Mouse (Mus musculus) yolk sac, embryonic 10.5 days (tissue): ENCODE measurements around the gene Gnl2.

Experiments used
- DNase-seq: peaks from one replicate; pipeline ENCODE4 v3.0.0-alpha.2; 2017; ENCODE audit warnings: low spot score

Gnl2 gene

DNA sequence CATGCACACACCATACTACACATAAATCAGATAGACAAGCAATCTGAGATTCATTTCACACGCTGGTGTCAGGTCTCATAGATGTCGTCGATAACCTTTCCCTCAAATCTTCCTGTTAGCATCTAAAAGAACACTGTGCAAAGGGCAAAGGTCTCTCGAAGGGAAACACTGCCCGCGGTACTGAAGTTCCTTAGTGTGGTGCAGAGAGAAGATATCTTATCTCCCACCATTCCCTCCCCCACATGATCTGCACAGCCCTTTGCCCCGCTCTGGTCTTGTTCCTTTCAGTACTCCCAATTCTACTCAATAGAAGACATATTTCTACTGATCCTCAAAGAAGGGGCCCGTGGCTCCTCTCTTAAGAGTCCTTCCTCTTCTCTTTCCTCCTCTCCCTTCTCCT is 13.4 kb upstream of the Gnl2 start:
- DNase-seq = peak; percentile 81

DNA sequence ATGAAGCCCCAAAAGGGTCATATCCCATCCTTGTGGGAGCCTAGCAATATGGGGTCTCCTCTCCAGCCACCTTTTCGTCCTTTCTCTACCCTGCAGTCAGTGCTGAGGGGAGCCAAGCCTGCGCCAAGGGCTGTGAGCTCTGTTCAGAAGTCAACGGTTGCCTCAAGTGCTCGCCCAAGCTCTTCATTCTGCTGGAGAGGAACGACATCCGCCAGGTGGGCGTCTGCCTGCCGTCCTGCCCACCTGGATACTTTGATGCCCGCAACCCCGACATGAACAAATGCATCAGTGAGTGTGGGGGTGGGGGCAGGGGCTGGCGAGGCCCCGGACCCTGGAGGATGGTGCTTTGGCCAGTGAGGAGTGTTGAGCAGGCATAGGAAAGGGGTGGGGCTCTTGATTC is 11.5 kb upstream of the Gnl2 start:
- no peak for DNase-seq

DNA sequence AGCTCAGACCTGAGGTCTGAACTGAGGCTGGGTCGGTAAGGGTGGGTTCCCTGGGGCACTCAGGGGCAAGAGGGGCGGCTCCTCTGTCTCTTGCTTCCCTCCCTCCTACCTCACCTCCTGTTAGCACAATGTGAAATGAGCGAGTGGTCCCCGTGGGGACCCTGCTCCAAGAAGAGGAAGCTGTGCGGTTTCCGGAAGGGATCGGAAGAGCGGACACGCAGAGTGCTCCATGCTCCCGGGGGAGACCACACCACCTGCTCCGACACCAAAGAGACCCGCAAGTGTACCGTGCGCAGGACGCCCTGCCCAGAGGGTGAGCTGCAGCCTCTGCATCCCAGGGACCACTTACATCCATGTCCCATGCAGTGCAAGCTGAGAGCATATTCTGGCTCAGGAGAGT is 8.9 kb upstream of the Gnl2 start:
- no peak for DNase-seq

DNA sequence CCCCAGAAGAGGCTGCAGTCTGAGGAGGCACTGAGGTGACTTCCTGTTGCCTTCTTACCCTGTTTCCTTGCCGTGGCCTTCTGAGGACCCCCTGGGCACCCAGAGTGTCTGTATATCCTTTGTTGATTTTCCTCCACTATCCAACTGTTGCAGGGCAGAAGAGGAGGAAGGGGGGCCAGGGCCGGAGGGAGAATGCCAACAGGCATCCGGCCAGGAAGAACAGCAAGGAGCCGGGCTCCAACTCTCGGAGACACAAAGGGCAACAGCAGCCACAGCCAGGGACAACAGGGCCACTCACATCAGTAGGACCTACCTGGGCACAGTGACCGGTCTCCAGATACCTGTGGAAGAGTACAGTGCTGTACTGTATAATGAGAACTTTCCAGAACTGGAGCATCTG is 8.2 kb upstream of the Gnl2 start:
- no peak for DNase-seq

DNA sequence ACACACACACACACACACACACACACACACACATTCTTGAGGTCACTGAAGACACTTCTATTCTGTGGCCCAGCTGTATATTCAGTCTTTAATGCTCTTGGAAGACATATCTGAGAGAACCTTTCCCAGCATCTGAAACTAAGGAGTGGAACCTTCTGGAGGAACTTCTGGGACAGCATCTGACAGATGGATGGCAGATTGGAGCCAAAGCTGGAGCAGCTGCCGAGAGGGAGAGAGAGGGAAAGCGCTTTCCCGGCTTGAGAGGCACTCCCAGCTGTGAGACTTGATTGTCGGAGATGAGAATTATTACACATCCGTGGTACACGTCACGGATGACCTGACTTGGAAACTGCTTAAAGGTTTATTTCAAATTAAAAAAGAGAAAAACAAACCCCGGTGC is 7.7 kb upstream of the Gnl2 start:
- no peak for DNase-seq

DNA sequence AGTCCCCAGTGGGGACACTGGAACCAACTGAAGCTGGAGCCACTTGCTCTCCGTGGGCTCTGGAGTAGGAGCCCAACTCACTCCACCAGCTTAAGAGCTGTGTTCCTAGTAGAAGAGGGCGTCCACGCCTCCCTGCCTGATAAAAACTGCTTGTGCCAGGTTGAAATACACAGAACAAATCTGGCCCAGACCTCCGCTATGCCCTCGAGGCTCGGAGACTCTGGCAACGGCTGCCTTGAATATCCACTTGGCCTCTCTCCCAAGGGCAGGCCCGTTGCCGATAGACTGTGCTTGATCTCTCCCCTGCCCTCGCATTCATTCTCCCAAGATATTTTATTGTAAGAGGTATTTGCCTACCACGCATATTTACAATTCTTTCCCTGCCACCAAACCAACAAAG is 1.0 kb downstream of the Gnl2 start:
- DNase-seq = no peak

DNA sequence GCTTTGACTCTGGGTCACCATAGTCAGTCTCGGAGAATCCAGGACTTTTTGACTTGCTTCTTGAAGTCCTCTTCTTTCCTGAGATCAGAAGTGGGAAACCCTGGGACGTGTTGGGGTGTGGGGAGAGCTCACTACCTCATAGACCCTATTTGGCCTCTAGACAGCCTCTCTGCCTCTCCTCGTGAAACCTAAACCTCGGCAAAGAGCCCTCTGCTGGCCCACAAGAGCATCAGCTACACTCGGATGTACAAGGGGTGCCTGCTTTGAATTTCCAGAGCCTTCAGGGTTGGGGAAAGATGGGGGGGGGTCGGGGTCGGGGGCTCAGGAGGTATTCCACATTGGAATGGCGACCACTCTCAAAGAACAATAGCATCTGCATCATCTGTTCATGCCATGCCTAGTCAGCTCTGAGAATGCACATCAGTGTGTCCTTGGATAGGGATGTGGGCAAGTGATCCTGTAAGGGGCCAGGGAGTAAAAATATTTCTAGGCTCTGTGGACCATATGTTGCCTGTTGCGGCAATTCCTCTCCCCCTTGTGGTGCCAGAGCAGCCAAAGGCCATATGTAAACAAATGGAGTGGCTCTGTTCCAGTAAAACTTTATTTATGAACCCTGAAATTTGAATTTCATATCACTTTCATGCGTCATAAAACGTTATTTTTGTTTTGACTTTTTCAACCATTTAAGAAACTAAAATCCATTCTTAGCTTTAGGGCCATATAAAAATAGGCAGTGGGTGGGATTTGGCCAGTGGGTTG is 4.6 kb downstream of the Gnl2 start:
- DNase-seq = no peak

DNA sequence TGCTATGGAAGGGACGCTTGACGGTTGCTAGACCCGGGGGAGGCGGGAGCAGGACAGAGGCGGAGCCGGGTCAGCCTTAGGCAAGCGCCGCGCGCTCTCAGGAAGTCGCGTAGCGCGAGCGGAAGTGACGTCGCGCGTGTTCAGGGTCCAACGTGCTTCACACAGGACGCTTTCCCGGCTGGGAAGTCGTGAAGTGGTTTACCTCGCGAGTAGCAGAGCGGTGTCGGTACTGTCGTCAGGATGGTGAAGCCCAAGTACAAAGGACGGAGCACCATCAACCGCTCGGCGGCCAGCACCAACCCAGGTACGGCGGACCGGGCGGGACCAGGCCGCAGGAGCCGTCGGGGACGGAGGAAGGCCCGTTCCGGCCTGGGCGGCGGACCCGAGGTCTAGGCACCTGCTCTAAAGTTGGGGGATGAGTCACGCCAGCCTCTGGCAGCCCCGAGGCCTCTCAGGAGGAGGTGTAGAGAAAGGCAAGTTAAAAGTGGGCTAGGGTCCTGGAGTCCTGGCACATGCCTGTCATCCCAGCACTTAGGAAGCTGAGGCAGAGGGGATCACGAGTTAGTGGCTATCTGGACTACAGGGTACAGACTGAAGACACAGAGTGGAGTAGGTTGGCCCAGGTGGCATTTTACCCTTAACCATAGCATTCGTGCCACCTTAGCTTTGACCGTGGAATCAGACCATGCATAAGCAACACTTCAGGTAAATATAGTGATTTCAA is 13.7 kb downstream of the Gnl2 start:
- DNase-seq = peak; percentile 89

DNA sequence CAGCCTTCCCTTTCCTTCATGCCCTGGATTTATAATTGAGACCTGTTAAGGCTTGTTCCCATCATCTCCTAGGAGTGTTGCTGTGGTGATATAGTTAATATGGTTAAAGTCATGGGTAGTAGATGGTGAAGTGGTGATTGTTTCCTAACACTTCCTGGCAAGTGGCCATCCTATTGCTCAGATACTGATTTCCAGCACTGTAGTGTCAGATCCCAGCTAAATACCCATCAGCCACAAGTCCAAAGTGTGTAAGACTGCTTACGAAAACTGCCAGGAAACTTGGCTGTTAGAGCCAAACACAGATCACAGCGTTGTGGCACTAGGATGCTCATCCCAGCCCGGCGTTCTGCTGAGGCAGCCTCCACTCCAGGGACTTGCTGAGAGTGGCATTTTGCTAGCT is 18.0 kb downstream of the Gnl2 start:
- DNase-seq = no peak

DNA sequence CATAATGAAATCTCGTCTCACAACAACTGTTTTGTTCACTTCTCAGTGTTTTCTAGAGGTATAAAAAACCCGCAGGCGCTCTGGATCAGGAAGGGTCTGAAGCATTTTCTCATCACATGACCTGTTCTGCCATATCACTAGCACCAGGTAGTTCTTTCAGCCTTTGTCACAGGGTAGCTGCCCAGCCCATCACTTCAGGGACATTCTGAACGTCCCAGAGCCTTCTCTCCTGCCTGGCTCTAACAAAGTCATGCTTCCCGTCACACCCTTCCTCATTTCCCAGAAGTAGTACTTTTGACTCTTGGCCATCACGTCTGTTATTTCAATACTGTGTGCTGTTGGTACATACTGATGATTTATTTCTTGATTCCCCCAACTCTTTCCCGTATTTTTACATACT is 28.1 kb downstream of the Gnl2 start:
- no peak for DNase-seq

DNA sequence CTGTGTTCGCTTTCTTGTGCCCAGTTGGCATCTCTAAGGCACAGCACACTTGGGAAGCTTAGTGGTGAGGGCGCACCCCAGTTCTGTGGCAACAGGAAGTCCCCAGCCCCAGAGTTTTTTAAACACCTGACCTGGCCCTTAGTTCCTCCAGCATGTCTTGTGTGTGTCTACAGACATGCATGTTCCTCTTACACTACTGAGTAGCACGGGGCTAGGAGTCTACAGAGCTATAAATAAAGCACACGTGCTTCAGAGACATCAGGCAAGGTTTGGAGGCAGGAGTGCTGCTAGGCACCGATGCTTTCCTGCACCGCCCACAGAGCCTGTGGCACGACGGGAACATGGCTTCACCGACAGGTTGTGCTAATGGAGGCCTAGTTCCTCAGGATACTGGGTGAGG is 39.0 kb downstream of the Gnl2 start:
- no peak for DNase-seq

DNA sequence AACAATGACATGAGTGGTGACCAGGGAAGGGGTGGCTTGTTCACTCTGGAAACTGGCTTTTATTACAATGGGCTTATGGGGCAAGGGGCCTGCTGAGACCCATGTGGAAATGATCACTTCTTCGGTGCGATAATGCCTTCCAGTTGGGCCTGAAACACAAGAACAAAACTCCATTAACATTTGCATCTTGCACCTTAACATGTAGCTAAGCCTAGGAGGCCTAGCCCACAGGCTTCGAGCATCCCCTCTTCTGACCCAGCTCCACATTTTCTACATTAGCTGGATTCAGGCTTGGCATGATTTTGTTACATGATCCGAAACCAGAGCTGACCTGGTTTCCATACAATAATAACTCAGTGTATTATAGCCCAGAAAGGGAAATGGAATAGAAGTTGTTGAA is 40.1 kb downstream of the Gnl2 start:
- no peak for DNase-seq

DNA sequence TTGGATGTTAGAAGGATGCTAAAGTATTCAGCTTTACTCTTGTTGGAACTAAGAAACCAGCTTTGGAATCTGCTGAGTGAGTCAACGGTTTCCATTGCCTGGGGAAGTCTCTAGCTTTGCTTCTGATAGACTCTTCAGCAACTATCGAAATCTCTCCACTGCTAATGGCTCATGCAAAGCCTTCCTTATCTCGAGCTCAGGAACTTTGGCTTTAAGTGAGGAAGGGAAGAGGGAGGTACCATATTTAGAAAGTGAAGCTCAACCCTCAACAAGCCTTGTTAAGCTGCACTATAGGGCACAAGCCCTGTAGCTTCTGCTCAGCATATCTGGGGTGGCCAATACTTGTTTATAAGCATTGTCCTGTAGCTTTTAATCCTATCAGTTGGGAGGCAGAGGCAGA is 40.9 kb downstream of the Gnl2 start:
- no peak for DNase-seq

DNA sequence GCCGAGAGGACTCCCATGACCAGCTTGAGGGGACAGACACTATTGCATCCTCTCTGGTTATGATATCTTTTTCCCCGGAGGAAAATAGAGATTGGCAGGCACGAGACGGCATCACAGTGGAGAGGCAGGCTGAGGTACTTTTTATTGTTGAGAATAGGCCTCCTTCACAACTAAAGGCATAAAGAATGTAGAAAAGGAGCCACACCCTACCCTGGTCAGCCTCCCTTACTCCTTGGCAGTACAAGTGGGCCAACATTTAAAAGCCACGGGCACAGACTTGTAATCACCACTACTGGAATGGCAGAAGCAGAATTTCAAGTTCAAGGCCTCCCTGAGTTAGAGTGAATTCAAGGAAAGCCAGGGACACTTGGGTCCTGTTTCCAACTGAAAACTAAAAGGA is 41.6 kb downstream of the Gnl2 start:
- DNase-seq = no peak

DNA sequence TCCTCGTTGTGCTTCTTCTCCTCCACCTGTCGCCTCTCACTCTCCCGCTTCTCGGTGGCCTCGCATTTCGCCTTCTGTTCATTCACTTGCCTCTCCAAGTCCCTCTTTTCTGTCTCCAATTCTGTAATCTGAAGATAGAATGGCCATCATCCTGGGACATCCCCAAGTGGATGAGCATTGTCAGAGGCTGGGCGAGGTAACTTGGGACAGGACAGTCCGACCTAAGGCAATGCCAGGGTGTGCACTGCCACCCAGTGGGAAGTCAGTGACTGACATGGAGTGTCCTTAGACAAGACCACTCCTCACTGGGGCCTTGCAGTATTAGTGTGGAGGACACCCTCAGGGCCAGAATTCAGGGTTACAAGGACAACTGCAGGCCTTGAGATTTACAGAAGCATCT is 42.6 kb downstream of the Gnl2 start:
- DNase-seq = peak; percentile 43

DNA sequence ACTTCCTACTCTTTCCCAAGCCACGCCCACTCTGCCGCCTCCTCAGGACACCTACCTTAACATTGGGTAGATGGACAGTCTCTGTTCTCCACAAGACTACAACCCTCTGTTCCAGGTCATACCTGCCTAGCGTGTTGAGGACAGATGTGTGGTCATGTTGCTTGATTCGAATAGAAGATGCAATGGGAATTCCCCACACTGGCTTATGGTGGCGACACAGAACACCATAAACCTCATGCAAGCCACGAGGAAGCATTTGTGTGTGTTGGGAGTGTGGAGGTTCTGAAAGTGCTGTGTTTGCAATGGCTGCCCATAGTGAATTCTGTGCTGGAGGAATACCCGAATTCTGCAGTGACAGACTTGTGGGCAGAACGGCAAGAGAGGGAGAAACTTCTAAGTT is 47.4 kb downstream of the Gnl2 start:
- no peak for DNase-seq

DNA sequence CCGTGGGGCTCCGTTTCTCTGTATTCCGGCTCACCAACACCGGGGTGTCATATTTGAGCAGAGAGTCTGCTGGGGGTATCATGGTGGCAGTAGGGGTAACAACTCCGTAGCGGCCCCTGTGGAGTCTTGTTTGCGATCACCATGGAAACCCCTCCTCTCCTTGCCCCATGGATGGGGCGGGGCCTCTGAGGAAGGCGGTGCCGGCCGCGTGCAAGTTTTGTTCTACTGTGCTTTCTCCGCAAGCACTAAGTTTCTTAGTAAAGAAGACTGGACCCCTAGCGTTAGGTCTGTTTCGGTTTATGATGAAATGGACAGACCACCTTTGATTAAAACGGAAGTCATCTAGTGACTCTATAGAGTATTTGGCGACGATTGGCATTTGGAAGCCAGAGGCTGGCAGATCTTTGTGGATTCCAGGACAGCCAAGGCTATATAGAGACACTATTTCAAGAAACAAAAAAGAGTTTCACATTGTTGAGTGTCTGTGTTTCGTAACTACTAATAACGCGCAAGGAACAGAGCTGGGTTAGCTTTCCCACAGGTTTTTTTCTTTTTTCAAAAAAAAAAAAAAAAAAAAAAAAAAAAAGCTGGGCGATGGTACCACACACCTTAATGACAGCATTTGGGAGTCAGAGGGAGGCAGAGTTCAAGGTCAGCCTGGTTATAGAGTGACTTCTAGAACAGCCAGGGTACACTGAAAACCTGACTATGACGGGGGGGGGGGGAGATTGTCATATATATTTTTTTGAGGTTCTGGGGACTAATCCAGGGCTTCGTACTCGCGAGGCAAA is 49.3 kb downstream of the Gnl2 start, which contains the start of gene Dnali1:
Gene Dnali1, minus strand, starts transcription at position 187 of the 791 bp plus-strand sequence.
- peak; percentile 65 for DNase-seq

DNA sequence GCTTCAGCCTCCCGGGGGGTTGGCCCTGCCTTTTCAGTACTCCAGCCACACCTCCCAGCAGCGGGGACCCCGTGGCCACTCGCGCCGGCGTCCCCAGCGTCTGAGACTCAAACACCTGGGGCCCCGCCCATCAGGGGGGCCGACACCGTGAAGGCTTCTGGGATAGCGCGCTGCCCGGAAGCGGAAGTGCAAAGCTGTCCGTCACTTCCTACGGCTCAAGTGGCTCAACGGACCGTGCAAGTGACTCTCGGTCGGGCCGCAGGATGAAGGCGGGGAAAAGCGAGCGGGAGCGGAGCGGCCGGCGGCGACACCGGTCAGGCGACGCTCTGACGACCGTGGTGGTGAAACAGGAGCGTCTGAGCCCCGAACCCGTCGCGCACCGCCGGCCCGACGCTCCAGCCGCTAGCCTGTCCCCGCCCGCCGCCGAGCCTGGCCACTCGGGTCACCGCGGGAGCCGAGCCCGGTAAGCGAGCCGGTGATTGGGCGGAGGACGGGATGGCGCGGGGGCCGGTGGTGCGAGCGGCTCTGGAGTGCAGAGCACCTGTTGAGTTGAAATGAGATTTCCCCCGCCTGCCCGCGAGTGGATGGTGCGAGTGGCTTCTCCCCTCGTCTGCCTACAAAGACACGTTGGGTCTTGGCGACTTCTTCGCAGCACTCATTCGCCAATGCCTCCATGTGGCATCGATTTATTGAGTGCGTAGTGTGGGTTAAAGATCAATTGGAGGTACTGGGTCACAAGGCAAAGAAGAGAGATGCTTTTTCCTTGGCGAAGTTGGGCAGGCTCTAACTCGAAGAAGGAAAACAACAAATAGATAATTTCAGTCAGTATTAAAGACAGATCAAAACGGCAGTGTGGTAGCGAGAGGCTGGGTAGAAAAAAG is 50.3 kb downstream of the Gnl2 start, which contains the start of gene Snip1:
Gene Snip1, plus strand, starts transcription at position 183 of the 881 bp plus-strand sequence.
- DNase-seq = peak; percentile 92

DNA sequence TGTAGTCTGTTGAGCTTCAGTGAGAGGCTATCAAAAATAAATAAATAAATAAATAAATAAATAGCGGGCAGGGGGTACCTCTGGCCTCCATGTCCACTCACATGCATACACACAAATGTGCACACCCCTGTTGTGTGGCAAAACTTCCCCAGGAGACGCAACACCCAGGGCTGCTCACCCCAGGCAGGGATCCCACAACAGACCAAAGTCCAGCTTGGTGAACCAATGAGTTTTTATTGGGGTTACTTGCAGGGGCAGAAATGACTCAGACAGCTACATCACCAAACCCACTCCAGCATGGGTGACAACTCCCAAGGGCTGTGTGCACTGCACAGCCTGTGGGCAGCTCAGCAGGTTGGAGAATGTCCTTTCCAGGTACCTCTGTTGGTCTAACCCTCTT is 61.3 kb downstream of the Gnl2 start:
- DNase-seq = no peak

DNA sequence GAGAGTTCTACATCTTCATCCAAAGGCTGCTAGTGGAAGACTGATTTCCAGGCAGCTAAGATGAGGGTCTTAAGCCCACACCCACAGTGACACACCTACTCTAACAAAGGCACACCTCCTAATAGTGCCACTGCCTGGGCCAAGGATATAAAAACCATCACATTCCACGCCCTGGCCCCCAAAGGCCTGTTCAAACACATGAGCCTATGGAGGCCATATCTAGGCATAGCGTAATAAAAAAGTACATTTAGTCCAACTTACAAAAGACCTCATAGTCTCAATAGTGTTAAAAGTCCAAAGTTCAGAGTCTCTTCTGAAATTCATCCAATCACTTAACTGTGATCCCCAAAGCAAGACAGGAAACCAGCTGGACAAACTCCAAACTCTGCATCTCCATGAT is 62.3 kb downstream of the Gnl2 start:
- DNase-seq = no peak

DNA sequence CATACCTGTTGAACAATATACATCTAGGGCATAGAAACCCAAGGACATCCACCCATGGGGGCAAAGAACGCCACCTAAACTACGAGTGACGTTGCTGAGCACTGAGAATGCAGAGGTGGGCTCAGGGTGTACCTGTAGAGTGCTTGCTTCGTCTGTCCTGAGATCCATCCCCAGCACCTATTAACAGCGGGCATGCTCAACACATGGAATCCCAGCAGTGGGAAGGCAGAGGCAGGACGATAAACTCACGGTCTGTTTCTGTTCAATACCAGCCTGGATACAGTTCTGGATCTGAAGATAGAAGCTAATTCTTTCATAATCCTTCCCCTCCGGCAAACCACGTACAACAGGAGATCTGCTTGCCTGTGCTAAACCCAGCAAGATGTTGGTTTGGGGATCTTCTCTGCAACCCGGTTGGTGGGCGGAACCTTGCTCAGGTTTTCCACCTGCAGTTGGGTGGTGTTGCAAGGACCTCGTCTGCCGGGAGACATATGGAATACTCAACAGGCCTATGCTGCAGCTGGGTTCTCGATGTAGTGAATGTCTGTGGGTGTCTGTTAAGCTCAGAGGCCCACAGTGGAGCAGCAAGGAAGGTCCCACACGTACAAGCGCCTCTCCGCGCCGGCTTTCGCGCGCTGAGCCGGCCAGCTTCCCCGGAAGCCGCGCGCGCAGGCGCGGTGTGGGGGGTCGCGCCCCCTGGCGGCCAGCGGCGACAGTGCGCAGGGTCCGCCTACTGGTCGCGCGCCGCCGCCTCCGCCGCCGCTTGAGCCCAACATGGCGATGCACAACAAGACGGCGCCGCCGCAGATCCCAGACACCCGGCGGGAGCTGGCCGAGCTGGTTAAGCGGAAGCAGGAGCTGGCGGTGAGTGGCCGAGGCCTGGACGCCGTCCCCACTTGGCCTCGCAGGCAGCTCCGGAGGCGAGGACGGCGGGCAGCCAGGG is 68.3 kb downstream of the Gnl2 start, which contains the start of gene Meaf6:
Gene Meaf6, plus strand, starts transcription at position 732 of the 943 bp plus-strand sequence.
- peak; percentile 88 for DNase-seq
